Mouse (Mus musculus) T-helper 2 cell (primary cell): Measurements from ENCODE around the gene Paqr9.
"Not testable (repeated sequence)": the region's sequence is repeated elsewhere in the genome, so short reads cannot be mapped to it uniquely, and the experiment has no call there.

Experiments used
- in situ Hi-C: fragments of 300-600 bp; cut with MboI, MseI; formaldehyde crosslinking; loops from one replicate; pipeline ENCODE4 v1.15.1; 2025; ENCODE audit warnings: high pct_unique_total_duplicates

Gene Paqr9

DNA sequence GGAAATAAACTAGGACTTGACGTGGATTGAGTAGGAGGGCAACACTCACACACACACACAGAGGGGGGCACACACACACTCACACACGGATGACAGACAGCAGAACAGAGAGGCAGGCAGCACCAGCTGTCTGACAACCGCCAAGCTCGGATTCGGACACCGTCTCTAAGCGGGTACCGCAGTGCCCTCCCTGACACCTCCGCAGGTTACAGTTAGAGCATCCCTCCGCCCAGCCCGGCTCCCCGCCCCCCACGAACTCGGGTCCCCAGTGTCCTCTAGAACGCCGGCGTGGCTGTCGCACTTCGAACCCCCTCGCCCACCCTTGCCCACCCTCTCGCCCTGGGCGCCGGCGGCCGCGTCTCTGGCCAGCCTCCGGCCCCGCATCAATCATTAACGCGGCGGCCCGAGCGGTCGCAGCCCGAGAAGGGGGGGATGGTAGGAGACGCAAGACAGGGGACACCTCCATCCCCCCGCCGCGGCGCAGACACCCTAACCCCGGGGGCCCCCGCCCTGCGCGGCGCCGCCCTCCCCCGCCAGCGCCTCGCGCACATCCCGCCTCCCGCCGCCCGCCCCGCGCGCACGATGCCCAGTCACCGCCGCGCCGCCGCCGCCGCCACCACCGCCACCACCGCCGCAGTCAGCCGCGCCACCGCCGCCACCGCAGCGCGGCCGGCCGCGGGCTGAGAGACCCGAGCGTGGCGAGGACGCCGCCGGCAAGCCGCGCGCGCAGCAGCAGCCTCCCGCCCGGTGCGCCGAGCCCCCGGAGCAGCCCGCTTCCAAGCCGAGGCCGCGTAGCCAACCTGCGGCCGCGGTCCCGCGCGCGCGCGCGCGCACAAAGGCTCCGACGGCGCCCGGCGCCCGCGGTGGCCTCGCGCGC, at the start of gene Paqr9:
Gene Paqr9 (plus strand): TSS at position 599 of the 877 bp plus-strand sequence.
- in situ Hi-C loops: no loop called here

- in situ Hi-C loops: no loop called here
These were observed 48.6 kb upstream of the Paqr9 start for GRCm38 (mm10) chr9:95510693-95511404.

DNA sequence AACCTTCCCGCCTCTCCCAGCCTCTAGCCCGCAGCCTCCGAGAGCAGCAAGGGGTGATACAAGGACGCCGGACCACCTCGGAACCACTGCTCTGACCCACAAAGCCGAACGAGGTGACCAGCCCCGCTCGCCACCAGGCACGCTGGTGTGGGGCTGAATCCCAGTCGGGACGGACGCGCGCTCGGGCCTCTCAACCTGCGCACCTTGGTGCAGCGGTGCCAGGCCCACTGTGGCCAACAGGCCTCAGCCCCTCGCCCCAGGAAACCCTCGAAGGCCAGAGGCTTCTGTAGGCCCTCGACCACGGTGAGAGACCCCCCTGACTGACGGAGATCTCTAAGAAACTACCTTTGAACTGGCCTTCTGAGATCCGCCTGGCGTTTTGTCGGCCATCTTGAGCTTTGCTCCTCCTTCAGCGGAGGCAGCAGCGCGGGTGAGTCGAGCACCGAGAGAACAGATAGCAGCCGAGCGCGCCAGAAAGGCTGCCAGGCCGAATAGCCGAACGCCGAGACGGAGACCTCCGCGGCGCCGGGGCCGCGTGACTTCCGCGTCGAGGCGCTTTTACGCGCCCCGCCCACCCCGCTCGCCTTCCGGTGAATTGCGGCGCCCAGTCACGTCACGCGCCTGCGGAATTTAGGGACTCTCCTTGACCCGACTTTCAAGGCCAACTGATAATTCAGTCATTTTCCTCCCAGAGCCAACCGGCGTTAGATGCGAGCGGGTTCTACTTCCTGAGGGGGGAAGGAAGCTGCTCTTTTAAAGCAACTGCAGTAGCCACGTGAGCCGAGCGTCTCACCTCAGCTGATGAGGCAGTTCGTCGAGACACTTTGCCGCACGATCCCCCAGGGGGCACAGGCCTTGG, 47.8 kb upstream of the Paqr9 start, which contains the start of gene U2surp:
Gene U2surp (minus strand): TSS at position 525 of the 859 bp plus-strand sequence.
- in situ Hi-C loops: no loop called here

DNA sequence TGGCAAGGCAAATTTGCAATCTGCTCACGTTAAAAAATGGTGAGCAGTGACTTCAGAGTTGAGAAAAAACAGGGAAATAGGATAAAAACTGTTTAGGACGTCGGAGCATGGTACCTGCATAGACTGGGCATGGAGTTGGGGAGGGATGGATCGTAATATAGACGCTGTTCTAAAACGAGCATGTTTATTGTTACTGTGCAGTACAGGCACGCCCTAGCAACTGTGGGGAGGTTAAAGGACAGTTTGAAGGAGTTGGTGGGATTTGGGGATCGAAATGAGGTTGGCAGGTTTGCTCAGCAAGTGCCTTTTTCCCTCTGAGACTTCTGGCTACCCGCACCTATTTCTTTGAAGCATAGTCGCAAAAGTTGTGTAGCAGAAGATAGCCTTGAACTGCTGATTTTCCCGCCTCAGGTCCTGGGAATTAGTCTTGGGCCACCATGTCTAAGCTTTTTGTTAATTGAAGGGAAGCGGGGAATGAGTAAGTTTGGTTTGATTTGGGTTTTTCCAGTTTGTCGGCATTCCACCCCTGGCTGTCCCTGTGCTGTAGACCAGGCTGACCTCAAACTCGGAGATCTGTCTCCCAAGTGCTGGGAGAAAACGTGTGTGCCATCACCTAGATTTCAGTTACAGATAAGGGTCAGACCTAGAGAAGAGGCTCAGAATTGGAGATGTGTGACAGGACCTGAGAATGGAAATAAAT, 47.0 kb upstream of the Paqr9 start:
- in situ Hi-C loops: no loop called here

GRCm38 (mm10) chr9:95513776-95514175, 45.7 kb upstream of the Paqr9 start:
- in situ Hi-C loops: no loop called here

GRCm38 (mm10) chr9:95514361-95514760, 45.1 kb upstream of the Paqr9 start:
- in situ Hi-C loops: not testable (repeated sequence)

GRCm38 (mm10) chr9:95520563-95520962, 38.9 kb upstream of the Paqr9 start:
- in situ Hi-C loops: loop anchor here (10.0 kb wide), 1 partner anchor 164 kb away; no protein-coding TSS in a partner anchor

- in situ Hi-C loops: loop anchor here (10.0 kb wide), 1 partner anchor 164 kb away; no protein-coding TSS in a partner anchor
These were observed 38.4 kb upstream of the Paqr9 start for GRCm38 (mm10) chr9:95521031-95521430.

- in situ Hi-C loops: loop anchor here (10.0 kb wide), 1 partner anchor 163 kb away; no protein-coding TSS in a partner anchor
These were observed 37.9 kb upstream of the Paqr9 start for GRCm38 (mm10) chr9:95521566-95521965.

GRCm38 (mm10) chr9:95522561-95522960, 36.9 kb upstream of the Paqr9 start:
- in situ Hi-C loops: loop anchor here (10.0 kb wide), 1 partner anchor 162 kb away; no protein-coding TSS in a partner anchor

DNA sequence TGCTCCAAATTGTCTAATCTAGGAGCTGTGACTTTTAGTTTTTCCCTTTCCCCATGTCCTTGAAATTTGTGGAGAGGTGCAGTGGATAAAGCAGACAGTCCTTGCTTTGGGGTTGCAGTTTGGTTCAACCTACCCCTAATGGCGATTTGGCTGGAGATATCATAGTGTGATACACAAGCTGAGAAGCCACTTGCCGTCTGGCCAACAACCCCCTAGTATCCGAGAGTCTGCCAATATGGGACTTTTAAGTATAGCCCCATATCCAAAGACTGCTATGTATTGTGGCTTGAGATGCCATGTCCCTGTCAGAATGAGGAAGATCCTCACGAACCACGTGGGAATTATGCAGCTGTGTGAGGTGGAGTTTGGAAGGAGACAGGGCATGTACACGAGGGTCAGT, 34.1 kb upstream of the Paqr9 start:
- in situ Hi-C loops: loop anchor here (10.0 kb wide), 1 partner anchor 159 kb away; no protein-coding TSS in a partner anchor

GRCm38 (mm10) chr9:95525961-95526360, 33.5 kb upstream of the Paqr9 start:
- in situ Hi-C loops: loop anchor here (10.0 kb wide), 1 partner anchor 159 kb away; no protein-coding TSS in a partner anchor

- in situ Hi-C loops: loop anchor here (10.0 kb wide), 1 partner anchor 157 kb away; no protein-coding TSS in a partner anchor
These were observed 31.8 kb upstream of the Paqr9 start for GRCm38 (mm10) chr9:95527676-95528075.

DNA sequence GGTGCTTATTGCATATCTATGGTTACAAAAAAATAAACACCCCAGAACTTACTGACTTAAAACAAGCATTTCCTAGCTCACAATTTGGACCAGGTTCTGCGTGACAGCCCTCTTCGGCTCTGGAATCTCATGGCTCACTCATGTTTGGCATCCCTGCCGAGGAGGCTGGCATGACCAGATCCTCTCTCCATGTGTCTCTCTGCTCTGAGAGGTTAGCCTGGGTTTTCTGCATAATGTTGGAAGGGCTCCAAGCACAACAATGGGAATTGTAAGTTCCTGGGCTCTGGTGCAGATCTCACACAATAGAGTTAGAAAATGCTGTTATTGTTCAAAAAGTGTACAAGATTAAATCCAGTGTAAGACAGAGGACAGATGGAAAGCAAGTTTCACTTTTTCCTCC, 28.3 kb upstream of the Paqr9 start:
- in situ Hi-C loops: loop anchor here (10.0 kb wide), 1 partner anchor 324 kb away; the partner anchor contains the start of gene Atr

GRCm38 (mm10) chr9:95533817-95534216, 25.6 kb upstream of the Paqr9 start:
- in situ Hi-C loops: loop anchor here (10.0 kb wide), 1 partner anchor 321 kb away; the partner anchor contains the start of gene Atr

DNA sequence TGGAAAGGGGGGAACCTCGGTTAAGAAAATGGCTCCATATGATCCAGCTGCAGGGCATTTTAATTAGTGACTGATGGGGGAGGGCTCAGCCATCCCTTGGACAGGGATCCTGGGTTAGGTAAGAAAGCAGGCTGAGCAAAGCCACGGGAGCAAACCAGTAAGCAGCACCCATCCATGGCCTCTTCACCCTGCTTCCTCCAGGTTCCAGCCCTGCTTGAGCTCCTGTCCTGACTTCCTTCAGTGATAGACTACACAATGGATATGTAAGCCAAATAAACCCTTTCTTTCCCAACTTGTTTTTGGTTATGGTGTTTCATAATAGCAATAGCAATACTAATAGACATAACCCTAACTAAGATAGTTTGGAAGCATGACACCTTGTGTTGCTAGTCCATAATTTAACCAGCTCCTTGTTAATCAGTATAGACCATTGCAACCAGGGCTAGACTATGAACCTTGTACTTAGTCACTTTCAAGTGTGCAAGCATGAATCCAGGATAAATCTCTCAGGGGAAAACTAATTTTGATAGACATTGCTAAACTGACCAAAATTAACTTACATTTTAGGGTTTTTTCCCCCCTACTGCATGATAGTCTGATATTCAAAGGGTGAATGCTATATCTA, 20.2 kb upstream of the Paqr9 start:
- in situ Hi-C loops: loop anchor here (10.0 kb wide), 1 partner anchor 316 kb away; the partner anchor contains the start of gene Atr

DNA sequence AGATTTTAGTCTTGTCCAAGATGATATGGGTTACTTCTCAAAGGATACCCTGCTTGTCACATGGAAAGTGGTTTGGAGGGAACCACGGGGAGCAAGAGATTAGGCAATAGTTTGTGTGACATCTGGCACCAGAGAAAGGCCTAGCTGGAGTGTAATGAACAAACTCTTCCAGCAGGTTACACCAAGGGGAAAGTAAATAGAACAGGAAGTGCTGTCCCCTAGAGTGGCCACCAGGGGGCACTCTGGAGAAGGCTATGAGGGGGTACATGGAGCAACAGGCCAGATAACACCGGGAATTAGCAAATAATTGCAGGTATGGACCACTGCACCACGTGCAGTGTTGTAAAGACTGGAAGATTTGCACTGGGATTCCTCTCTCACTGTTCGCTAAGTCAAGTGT, 19.0 kb upstream of the Paqr9 start:
- in situ Hi-C loops: no loop called here

- in situ Hi-C loops: no loop called here
These were observed 18.2 kb upstream of the Paqr9 start for GRCm38 (mm10) chr9:95541208-95541607.

DNA sequence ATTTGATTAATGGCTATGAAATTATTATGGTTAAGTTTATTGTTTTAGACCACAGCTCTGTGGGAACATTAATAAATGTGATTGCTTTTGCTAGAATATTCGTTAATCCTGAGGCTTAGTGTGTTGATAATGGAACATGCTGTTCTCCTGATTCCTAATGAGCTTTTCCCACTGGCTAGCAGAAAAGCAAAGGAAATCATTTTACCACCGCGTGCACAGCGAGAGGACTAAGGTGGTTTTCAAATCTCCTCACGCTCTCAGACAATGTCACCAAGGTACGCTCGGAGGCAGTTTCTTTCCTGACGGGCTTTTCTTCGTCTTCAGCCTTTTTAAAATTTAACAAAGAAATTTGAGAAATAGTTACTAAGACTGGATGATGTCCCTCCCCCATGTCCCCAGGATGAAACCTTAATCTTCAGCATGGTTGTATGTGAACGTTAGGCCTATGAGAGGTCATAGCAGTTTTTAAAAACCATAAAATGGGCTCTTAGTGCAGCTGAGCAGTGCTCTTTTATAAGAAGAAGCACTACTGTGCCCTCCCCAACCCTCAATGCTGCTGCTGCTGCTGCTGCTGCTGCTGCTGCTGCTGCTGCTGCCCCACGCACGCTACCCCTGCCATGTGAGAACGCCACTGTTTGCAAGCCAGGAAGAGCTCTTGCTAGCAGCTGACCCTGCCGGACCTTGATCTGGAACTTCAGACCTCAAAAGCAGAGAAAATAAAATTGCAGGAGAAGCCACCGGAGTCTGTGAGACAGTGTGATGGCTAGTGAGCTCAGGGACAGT, 17.6 kb upstream of the Paqr9 start:
- in situ Hi-C loops: no loop called here
